Mouse (Mus musculus): ENCODE data around the gene Ptpn7. TPM values are rescaled to one million over a fixed set of nuclear protein-coding genes. Genes with fewer than 3 reads are reported as not detected.

Gene Ptpn7
- polyA plus RNA-seq, 2 experiments, result 9.4 to 12.4 TPM

DNA sequence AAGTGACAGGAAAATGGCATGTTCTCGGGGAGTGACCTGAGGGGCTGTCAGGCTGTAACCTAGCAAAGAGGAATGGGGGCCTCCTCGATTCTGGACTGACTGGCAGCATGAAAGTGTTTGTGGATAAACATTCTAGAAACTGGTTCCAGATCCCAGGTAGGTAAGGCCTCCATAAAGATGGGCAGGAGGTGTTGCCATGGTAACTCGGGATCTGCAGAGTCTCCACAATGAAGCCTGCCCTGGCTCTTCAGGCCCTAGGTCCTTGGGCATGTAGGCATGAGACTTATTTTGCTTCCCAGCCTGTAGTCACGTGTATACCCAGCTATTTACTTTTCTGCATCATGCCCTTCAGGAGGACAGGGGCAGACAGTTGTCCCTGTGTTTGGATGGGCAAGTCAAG lies 48.8 kb downstream of the Ptpn7 start:
- Histone ChIP-seq H3K4me3 (ENCODE audit: insufficient read depth in 1 of 2, low read depth in 2 of 2, low read length in 2 of 2) (no peak overlapping the region), H3K9me3 (ENCODE audit: control insufficient read depth, low read length) (no peaks in the 10 kb centered on the region), H3K27ac (no peak overlapping the region), H3K9ac (replicated peaks) (no peak overlapping the region), H3K4me2 (ENCODE audit: low read depth) (no peak overlapping the region), H3K4me1 (replicated peaks; ENCODE audit: control insufficient read depth in 2 of 2, insufficient read depth in 2 of 2, low read length in 1 of 2) (no peaks in the 10 kb centered on the region), H3K27me3 (ENCODE audit: control insufficient read depth, insufficient read depth, low read length) (no peaks in the 10 kb centered on the region), H3K36me3 (replicated peaks; ENCODE audit: control insufficient read depth, insufficient read depth, low read depth) (no peaks in the 10 kb centered on the region)
- no peak for ATAC-seq (ENCODE audit: insufficient read depth)
- DNase-seq (ENCODE audit: low read depth in 3 of 3, low spot score in 3 of 3), result no peak
- 47% methylated on average over 4 of the region's 4 CpGs for WGBS (ENCODE audit: insufficient replicate concordance)
- TF ChIP-seq EP300 (IDR thresholded peaks at IDR 0.05; ENCODE audit: low read depth), result no peak
- no peak for TF ChIP-seq CTCF (IDR thresholded peaks at IDR 0.05; ENCODE audit: low read depth)

DNA sequence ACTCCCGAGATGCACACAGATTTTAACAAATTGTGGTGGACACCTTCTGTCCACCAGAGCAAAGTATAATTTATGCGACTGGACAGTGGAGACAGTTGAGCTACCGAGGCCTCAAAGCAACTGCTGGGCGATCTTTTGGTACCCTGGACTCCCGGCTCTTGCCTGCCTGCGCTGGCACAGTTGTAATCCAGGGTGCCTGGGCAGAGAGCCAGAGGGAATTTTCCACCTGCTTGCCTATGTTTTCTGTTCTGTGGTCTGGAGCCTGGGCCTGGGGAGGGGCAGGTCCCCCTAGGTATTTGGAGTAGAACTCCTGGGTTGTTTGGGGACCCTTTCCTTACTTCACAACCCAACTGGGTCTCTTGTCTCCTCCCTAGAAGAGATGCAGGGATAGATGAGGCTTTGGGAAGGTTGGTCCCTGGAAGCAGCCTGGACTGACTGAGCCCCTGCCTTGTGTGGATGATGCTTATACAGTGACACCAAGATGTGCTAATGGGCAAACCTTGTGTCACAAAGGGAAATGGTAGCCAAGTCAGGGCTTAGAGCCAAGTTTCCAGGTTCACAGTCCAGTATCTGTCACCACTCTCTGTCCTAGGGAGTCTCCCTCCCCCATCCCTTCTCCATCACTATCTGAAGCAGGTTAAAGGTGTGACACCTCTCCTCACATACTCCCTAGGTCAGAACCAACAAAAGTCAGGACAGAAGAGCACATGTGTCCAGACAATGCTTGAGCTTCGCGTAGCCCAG lies 49.6 kb downstream of the Ptpn7 start:
- H3K36me3 ChIP-seq (replicated peaks; ENCODE audit: control insufficient read depth, insufficient read depth, low read depth), result no peaks in the 10 kb centered on the region
- H3K4me2 ChIP-seq (ENCODE audit: low read depth), result no peak overlapping the region
- WGBS (ENCODE audit: insufficient replicate concordance), result 59% methylated on average over 8 of the region's 8 CpGs
- TF ChIP-seq EP300 (IDR thresholded peaks at IDR 0.05; ENCODE audit: low read depth) (no peak), CTCF (IDR thresholded peaks at IDR 0.05; ENCODE audit: low read depth) (no peak)
- no peak overlapping the region for H3K9ac ChIP-seq (replicated peaks)
- no peaks in the 10 kb centered on the region for H3K4me1 ChIP-seq (replicated peaks; ENCODE audit: control insufficient read depth in 2 of 2, insufficient read depth in 2 of 2, low read length in 1 of 2)
- ATAC-seq (ENCODE audit: insufficient read depth), result no peak
- H3K27me3 ChIP-seq (ENCODE audit: control insufficient read depth, insufficient read depth, low read length), result no peaks in the 10 kb centered on the region
- DNase-seq (ENCODE audit: low read depth in 3 of 3, low spot score in 3 of 3), result no peak
- no peak overlapping the region for H3K27ac ChIP-seq
- no peaks in the 10 kb centered on the region for H3K9me3 ChIP-seq (ENCODE audit: control insufficient read depth, low read length)
- no peak overlapping the region for H3K4me3 ChIP-seq (ENCODE audit: insufficient read depth in 1 of 2, low read depth in 2 of 2, low read length in 2 of 2)

DNA sequence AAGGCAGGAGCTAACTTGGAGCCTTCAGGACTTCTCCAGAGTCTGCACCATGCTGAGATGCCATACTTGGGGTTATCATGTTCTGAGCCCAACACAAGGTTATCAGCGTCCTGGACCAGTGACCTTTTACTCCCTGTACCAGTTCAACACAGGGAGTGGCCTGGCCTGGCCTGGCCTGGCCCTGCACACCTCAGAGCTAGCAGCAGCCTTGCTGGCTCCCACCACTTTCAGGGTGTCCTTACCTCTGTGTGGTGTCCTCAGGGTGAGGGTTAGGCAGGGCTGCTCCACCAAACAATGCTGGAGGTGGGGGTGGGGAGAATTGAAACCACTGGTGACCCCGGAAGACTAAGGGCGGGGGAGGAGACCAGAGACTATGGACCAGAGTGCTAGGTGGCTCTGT lies 50.5 kb downstream of the Ptpn7 start:
- Histone ChIP-seq H3K9me3 (ENCODE audit: control insufficient read depth, low read length) (no peaks in the 10 kb centered on the region), H3K4me3 (ENCODE audit: insufficient read depth in 1 of 2, low read depth in 2 of 2, low read length in 2 of 2) (no peak overlapping the region), H3K9ac (replicated peaks) (no peak overlapping the region), H3K4me1 (replicated peaks; ENCODE audit: control insufficient read depth in 2 of 2, insufficient read depth in 2 of 2, low read length in 1 of 2) (no peaks in the 10 kb centered on the region), H3K27ac (no peak overlapping the region), H3K36me3 (replicated peaks; ENCODE audit: control insufficient read depth, insufficient read depth, low read depth) (no peaks in the 10 kb centered on the region), H3K27me3 (ENCODE audit: control insufficient read depth, insufficient read depth, low read length) (no peaks in the 10 kb centered on the region), H3K4me2 (ENCODE audit: low read depth) (no peak overlapping the region)
- ATAC-seq (ENCODE audit: insufficient read depth), result no peak
- DNase-seq (ENCODE audit: low read depth in 3 of 3, low spot score in 3 of 3), result no peak
- no peak for TF ChIP-seq EP300 (IDR thresholded peaks at IDR 0.05; ENCODE audit: low read depth)
- no peak for TF ChIP-seq CTCF (IDR thresholded peaks at IDR 0.05; ENCODE audit: low read depth)
- 35% methylated on average over 3 of the region's 3 CpGs for WGBS (ENCODE audit: insufficient replicate concordance)

DNA sequence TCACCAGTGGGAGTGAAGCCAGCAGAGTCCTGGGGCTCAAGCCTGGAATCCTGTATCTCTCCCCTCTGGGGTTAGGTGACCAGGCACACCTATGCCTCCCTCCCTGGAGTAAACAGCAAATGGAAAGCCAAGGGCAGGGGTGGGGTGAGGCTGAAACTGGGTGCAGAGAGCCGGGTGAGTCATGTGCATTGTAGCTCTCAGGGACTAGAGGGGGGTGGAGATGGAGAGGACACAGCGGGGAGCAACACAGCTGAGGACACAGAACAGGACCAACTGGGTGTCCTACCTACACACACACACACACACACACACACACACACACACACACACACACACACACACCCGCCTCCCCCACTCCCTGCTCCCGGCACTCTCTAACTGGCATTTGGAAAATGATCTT lies 50.9 kb downstream of the Ptpn7 start:
- Histone ChIP-seq H3K4me1 (replicated peaks; ENCODE audit: control insufficient read depth in 2 of 2, insufficient read depth in 2 of 2, low read length in 1 of 2) (no peaks in the 10 kb centered on the region), H3K27me3 (ENCODE audit: control insufficient read depth, insufficient read depth, low read length) (no peaks in the 10 kb centered on the region), H3K4me3 (ENCODE audit: insufficient read depth in 1 of 2, low read depth in 2 of 2, low read length in 2 of 2) (no peak overlapping the region), H3K9me3 (ENCODE audit: control insufficient read depth, low read length) (no peaks in the 10 kb centered on the region), H3K36me3 (replicated peaks; ENCODE audit: control insufficient read depth, insufficient read depth, low read depth) (no peaks in the 10 kb centered on the region), H3K27ac (no peak overlapping the region), H3K4me2 (ENCODE audit: low read depth) (no peak overlapping the region), H3K9ac (replicated peaks) (no peak overlapping the region)
- 57% methylated on average over 4 of the region's 4 CpGs for WGBS (ENCODE audit: insufficient replicate concordance)
- DNase-seq (ENCODE audit: low read depth in 3 of 3, low spot score in 3 of 3) (no peak), ATAC-seq (ENCODE audit: insufficient read depth) (no peak)
- TF ChIP-seq CTCF (IDR thresholded peaks at IDR 0.05; ENCODE audit: low read depth), result no peak
- no peak for TF ChIP-seq EP300 (IDR thresholded peaks at IDR 0.05; ENCODE audit: low read depth)

DNA sequence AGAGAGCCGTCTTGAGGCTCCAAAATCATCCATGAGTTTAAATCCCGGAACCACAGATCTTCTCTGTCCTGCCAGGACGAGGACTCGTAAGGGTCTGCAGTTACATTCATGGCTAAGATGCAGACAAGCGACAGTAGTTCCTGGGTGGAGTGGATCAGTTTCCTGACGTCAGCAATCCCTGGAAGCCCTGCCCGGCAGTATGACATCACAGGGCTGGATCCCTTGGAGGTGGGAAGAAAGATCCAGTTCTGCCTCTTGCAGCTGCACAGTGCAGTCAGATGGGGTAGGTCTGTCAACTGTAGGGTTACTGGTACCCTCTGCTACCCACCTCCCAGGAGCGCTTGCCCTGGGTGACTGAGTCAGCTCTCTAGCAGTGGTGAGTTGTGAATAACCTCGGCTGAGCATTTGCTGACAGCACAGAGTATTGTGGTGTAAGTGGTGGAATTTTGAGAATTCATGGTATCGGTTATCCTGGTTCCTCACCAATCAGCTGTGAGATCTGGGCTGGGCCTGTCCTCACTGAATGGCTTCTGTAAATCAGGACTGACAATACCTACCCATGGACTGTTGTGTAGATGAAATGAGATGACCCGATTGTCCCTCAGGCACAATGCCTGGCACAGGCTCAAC lies 51.6 kb downstream of the Ptpn7 start:
- ATAC-seq (ENCODE audit: insufficient read depth), result no peak
- H3K9ac ChIP-seq (replicated peaks), result no peak overlapping the region
- H3K27ac ChIP-seq, result no peak overlapping the region
- no peaks in the 10 kb centered on the region for H3K4me1 ChIP-seq (replicated peaks; ENCODE audit: control insufficient read depth in 2 of 2, insufficient read depth in 2 of 2, low read length in 1 of 2)
- no peak for DNase-seq (ENCODE audit: low read depth in 3 of 3, low spot score in 3 of 3)
- H3K36me3 ChIP-seq (replicated peaks; ENCODE audit: control insufficient read depth, insufficient read depth, low read depth), result no peaks in the 10 kb centered on the region
- TF ChIP-seq CTCF (IDR thresholded peaks at IDR 0.05; ENCODE audit: low read depth), result no peak
- TF ChIP-seq EP300 (IDR thresholded peaks at IDR 0.05; ENCODE audit: low read depth), result no peak
- H3K4me3 ChIP-seq (ENCODE audit: insufficient read depth in 1 of 2, low read depth in 2 of 2, low read length in 2 of 2), result no peak overlapping the region
- no peak overlapping the region for H3K4me2 ChIP-seq (ENCODE audit: low read depth)
- H3K27me3 ChIP-seq (ENCODE audit: control insufficient read depth, insufficient read depth, low read length), result no peaks in the 10 kb centered on the region
- WGBS (ENCODE audit: insufficient replicate concordance), result 59% methylated on average over 11 of the region's 11 CpGs
- H3K9me3 ChIP-seq (ENCODE audit: control insufficient read depth, low read length), result no peaks in the 10 kb centered on the region
